Mouse (Mus musculus) urinary bladder, adult 18-20 months (tissue): ENCODE data around the gene Mettl26.

Experiments
- DNase-seq, 2 experiments: peaks; one replicate each; pipeline ENCODE4 v3.0.0; 2022; ENCODE audit warnings: low spot score in 2 of 2, mixed read lengths in 2 of 2

Mettl26 gene

DNA sequence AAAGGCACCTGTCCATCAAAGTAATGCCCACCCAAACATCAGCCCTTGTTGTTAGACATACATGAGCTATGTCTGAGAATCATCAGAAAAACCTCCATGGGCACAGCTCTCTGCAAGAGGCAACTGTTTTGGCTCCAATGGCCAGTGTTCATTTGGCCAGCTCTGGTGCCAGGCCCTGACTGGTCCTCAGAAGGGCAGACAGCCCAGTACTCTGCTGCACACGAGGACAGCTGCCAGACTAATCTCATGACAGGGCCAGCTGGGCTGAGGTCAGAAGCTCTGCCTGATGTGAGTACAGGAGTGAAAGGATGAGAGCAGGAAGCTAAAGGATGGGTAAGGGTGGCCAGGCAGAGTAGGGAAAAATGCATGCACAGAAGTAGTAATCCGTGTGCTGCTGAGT lies 50.5 kb downstream of the Mettl26 start:
- no peak for DNase-seq
